Mouse (Mus musculus) heart, postnatal 0 days (tissue): Measurements from ENCODE around the gene Zswim2.

Experiments used
- CTCF ChIP-seq: IDR thresholded peaks from 2 replicates; pipeline ENCODE4 v1.5.1; 2016; ENCODE audit warnings: antibody characterized with exemption, control low read depth, low read depth
- EP300 ChIP-seq: IDR thresholded peaks from 2 replicates; pipeline ENCODE4 v1.6.1; 2016; ENCODE audit warnings: antibody characterized with exemption, low read depth

DNA sequence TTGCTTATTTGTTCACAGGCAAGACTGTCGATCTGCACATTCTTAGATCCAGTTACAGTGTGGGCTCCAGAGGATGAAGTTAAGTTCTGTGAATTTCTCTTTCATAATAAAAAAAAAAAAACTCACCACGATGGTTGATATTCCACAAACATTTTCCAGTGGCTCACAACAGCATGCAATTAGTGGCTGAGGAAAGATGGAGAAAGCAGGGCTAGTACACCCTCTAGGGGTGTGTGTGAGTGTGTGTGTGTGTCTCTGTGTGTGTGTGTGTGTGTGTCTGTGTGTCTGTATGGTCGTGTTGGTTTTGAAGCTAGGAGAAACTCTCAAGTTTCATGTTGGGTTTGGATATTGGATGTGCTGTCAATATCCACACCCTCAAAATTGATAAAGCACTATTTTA is 350 bp upstream of the Zswim2 start:
- TF ChIP-seq CTCF (no peak), EP300 (no peak)
